Mouse (Mus musculus): ENCODE measurements at regions not wholly inside any gene's neighbourhood (a gene's known extent, or its start where the extent isn't known, plus 50 kb on each side); places are given as distances from the start of the nearest gene placed in this dataset.

- no peaks in the 10 kb centered on the region; the same call in 1 of the 2 replicates for H3K4me1 ChIP-seq (ENCODE audit: control insufficient read depth, insufficient read depth, low read length)
- ATAC-seq (replicated peaks; ENCODE audit: insufficient number of reproducible peaks, low FRiP score, low TSS enrichment), result no peak
- no peaks in the 10 kb centered on the region for H3K27me3 ChIP-seq (ENCODE audit: control insufficient read depth, insufficient read depth, low read length)
- H3K4me3 ChIP-seq (ENCODE audit: low read depth, low read length), result no peak overlapping the region
- 87% methylated on average over 3 of the region's 3 CpGs for WGBS (ENCODE audit: insufficient replicate concordance)
- H3K9ac ChIP-seq (ENCODE audit: low read depth, low read length), result no peak overlapping the region
- H3K9me3 ChIP-seq (replicated peaks; ENCODE audit: control insufficient read depth, low read length), result no peaks in the 10 kb centered on the region
- no peaks in the 10 kb centered on the region for H3K36me3 ChIP-seq (ENCODE audit: control insufficient read depth, insufficient read depth, low read length)
- H3K4me2 ChIP-seq, result no peak overlapping the region
- no peak overlapping the region for H3K27ac ChIP-seq (ENCODE audit: low read depth, low read length)
Measured at GRCm38 (mm10) chr10:17613281-17613680, 109.7 kb upstream of the Cited2 start.

DNA sequence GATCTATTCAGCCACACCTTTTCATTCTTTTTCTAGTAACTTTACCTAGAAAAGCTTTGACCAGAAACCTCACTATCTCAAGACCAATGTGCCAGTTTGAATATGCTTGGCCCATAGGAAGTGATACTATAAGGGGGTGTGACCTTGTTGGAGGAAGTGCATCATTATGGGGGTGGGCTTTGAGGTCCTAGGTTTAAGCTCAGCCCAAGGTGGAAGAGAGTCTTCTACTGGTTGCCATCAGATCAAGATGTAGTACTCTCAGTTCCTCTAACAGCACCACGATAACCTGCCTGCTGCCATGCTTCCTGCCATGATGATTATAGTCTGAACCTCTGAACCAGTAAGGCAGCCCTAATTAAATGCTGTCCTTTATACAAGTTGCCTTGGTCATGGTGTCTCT is 105.0 kb upstream of the Cited2 start:
- 86% methylated on average over 1 of the region's 1 CpGs for WGBS (ENCODE audit: insufficient replicate concordance)
- Histone ChIP-seq H3K4me2 (no peak overlapping the region), H3K4me3 (ENCODE audit: low read depth, low read length) (no peak overlapping the region), H3K27me3 (ENCODE audit: control insufficient read depth, insufficient read depth, low read length) (no peaks in the 10 kb centered on the region), H3K4me1 (ENCODE audit: control insufficient read depth, insufficient read depth, low read length) (no peaks in the 10 kb centered on the region), H3K27ac (ENCODE audit: low read depth, low read length) (no peak overlapping the region), H3K9ac (ENCODE audit: low read depth, low read length) (no peak overlapping the region), H3K9me3 (replicated peaks; ENCODE audit: control insufficient read depth, low read length) (no peaks in the 10 kb centered on the region), H3K36me3 (ENCODE audit: control insufficient read depth, insufficient read depth, low read length) (no peaks in the 10 kb centered on the region)
- ATAC-seq (replicated peaks; ENCODE audit: insufficient number of reproducible peaks, low FRiP score, low TSS enrichment), result no peak

- H3K9me3 ChIP-seq (replicated peaks; ENCODE audit: control insufficient read depth, low read length), result no peaks in the 10 kb centered on the region
- no peaks in the 10 kb centered on the region for H3K27me3 ChIP-seq (ENCODE audit: control insufficient read depth, insufficient read depth, low read length)
- H3K36me3 ChIP-seq (ENCODE audit: control insufficient read depth, insufficient read depth, low read length), result no peaks in the 10 kb centered on the region
- no peak overlapping the region for H3K4me3 ChIP-seq (ENCODE audit: low read depth, low read length)
- H3K9ac ChIP-seq (ENCODE audit: low read depth, low read length), result no peak overlapping the region
- no peak for ATAC-seq (replicated peaks; ENCODE audit: insufficient number of reproducible peaks, low FRiP score, low TSS enrichment)
- no peak overlapping the region for H3K27ac ChIP-seq (ENCODE audit: low read depth, low read length)
- no peaks in the 10 kb centered on the region for H3K4me1 ChIP-seq (ENCODE audit: control insufficient read depth, insufficient read depth, low read length)
- 66% methylated on average over 3 of the region's 3 CpGs for WGBS (ENCODE audit: insufficient replicate concordance)
- H3K4me2 ChIP-seq, result no peak overlapping the region
Measured at GRCm38 (mm10) chr10:17619617-17620016, 103.4 kb upstream of the Cited2 start.

DNA sequence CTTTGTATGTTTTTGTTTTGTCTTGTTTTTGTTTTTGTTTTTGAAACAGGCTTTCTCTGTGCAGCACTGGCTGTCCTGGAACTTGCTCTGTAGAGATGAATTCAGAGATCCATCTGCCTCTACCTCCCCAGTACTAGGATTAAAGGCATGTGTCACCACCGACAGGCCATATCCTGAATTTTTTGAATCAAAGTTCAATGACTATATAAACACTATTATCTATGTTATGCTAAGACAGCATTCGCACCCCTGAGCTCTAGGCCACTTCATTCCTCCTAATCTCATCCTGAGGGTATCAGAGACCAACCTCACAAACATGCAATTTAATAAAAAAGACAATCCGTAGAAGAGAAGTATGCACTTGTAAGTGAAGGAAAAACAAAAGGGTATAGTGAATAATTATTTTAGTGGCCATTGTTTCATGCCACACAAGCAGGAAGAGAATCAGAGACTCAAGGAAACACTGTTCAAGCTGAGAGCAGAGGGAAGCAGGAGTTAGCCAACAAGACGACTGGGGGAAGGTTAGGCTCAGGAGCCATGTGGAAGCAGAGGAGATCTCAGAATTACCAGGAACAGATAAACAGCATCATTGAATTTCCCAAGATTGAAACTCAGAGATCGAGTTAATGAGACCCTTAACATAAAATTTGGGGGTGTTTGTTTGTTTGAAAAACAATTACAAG is 101.2 kb upstream of the Cited2 start:
- no peaks in the 10 kb centered on the region for H3K36me3 ChIP-seq (ENCODE audit: control insufficient read depth, insufficient read depth, low read length)
- H3K4me1 ChIP-seq (ENCODE audit: control insufficient read depth, insufficient read depth, low read length), result no peaks in the 10 kb centered on the region
- no peaks in the 10 kb centered on the region for H3K9me3 ChIP-seq (replicated peaks; ENCODE audit: control insufficient read depth, low read length)
- 45% methylated on average over 5 of the region's 5 CpGs for WGBS (ENCODE audit: insufficient replicate concordance)
- no peak for ATAC-seq (replicated peaks; ENCODE audit: insufficient number of reproducible peaks, low FRiP score, low TSS enrichment)
- no peaks in the 10 kb centered on the region for H3K27me3 ChIP-seq (ENCODE audit: control insufficient read depth, insufficient read depth, low read length)
- no peak overlapping the region for H3K9ac ChIP-seq (ENCODE audit: low read depth, low read length)
- H3K27ac ChIP-seq (ENCODE audit: low read depth, low read length), result no peak overlapping the region
- H3K4me2 ChIP-seq, result no peak overlapping the region
- no peak overlapping the region for H3K4me3 ChIP-seq (ENCODE audit: low read depth, low read length)

DNA sequence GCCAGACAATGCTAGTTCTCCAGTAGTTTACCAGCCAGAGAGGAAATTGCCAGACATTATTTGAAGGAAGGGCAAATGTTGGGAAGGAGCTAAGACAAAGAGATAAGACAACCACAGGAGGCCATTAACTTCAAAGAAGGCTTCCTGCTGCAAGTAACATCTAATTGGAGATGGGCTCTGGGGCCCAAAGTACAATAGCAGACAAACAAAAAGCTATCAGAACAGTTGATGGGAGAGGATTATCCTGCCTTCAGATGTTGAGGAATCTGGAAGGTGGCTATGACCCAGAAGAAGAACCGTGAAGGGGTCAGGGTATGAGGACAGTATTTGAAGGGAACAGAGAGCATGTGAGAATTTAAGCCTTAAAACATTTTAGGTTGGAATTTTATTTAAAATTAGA is 100.2 kb upstream of the Cited2 start:
- Histone ChIP-seq H3K27me3 (ENCODE audit: control insufficient read depth, insufficient read depth, low read length) (no peaks in the 10 kb centered on the region), H3K4me2 (no peak overlapping the region), H3K4me1 (ENCODE audit: control insufficient read depth, insufficient read depth, low read length) (no peaks in the 10 kb centered on the region), H3K27ac (ENCODE audit: low read depth, low read length) (no peak overlapping the region), H3K9me3 (replicated peaks; ENCODE audit: control insufficient read depth, low read length) (no peaks in the 10 kb centered on the region), H3K36me3 (ENCODE audit: control insufficient read depth, insufficient read depth, low read length) (no peaks in the 10 kb centered on the region), H3K4me3 (ENCODE audit: low read depth, low read length) (no peak overlapping the region), H3K9ac (ENCODE audit: low read depth, low read length) (no peak overlapping the region)
- no peak for ATAC-seq (replicated peaks; ENCODE audit: insufficient number of reproducible peaks, low FRiP score, low TSS enrichment)
- WGBS (ENCODE audit: insufficient replicate concordance), result 33% methylated on average over 1 of the region's 1 CpGs

DNA sequence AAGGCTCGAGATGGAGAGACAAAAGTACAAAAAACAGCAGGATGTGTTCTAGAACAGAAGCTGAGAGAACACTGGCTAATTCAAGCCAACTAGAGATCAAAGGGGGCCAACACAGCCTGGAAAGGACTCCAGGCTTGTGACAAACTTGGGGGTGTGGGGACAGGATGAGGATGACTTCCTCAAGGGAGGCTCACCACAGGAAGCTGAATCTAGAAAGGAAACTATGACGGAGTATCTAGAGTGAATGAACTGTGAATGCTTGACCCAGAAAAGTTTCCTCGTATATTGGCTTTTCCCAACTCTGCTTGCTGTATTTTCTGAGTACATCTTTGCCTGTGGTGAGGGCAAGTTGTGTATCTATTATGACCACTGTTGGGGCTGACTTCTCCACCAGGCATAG is 93.3 kb upstream of the Cited2 start:
- no peak for ATAC-seq (replicated peaks; ENCODE audit: insufficient number of reproducible peaks, low FRiP score, low TSS enrichment)
- Histone ChIP-seq H3K4me3 (ENCODE audit: low read depth, low read length) (no peak overlapping the region), H3K4me2 (no peak overlapping the region), H3K27ac (ENCODE audit: low read depth, low read length) (no peak overlapping the region), H3K9ac (ENCODE audit: low read depth, low read length) (no peak overlapping the region), H3K27me3 (ENCODE audit: control insufficient read depth, insufficient read depth, low read length) (no peaks in the 10 kb centered on the region), H3K4me1 (ENCODE audit: control insufficient read depth, insufficient read depth, low read length) (no peaks in the 10 kb centered on the region; the same call in 1 of the 2 replicates), H3K9me3 (replicated peaks; ENCODE audit: control insufficient read depth, low read length) (no peaks in the 10 kb centered on the region), H3K36me3 (ENCODE audit: control insufficient read depth, insufficient read depth, low read length) (no peaks in the 10 kb centered on the region)
- 65% methylated on average over 3 of the region's 3 CpGs for WGBS (ENCODE audit: insufficient replicate concordance)

GRCm38 (mm10) chr10:17630861-17631581 is 92.0 kb upstream of the Cited2 start:
- H3K27ac ChIP-seq (ENCODE audit: low read depth, low read length), result no peak overlapping the region
- H3K4me1 ChIP-seq (ENCODE audit: control insufficient read depth, insufficient read depth, low read length), result no peaks in the 10 kb centered on the region; the same call in 1 of the 2 replicates
- H3K27me3 ChIP-seq (ENCODE audit: control insufficient read depth, insufficient read depth, low read length), result no peaks in the 10 kb centered on the region
- no peaks in the 10 kb centered on the region for H3K9me3 ChIP-seq (replicated peaks; ENCODE audit: control insufficient read depth, low read length)
- H3K4me2 ChIP-seq, result no peak overlapping the region
- H3K4me3 ChIP-seq (ENCODE audit: low read depth, low read length), result no peak overlapping the region
- no peak overlapping the region for H3K9ac ChIP-seq (ENCODE audit: low read depth, low read length)
- WGBS (ENCODE audit: insufficient replicate concordance), result 88% methylated on average over 4 of the region's 4 CpGs
- ATAC-seq (replicated peaks; ENCODE audit: insufficient number of reproducible peaks, low FRiP score, low TSS enrichment), result no peak
- no peaks in the 10 kb centered on the region for H3K36me3 ChIP-seq (ENCODE audit: control insufficient read depth, insufficient read depth, low read length)

- no peaks in the 10 kb centered on the region for H3K27me3 ChIP-seq (ENCODE audit: control insufficient read depth, insufficient read depth, low read length)
- no peaks in the 10 kb centered on the region for H3K36me3 ChIP-seq (ENCODE audit: control insufficient read depth, insufficient read depth, low read length)
- no peak overlapping the region for H3K4me3 ChIP-seq (ENCODE audit: low read depth, low read length)
- no peak overlapping the region for H3K9ac ChIP-seq (ENCODE audit: low read depth, low read length)
- no peak overlapping the region for H3K27ac ChIP-seq (ENCODE audit: low read depth, low read length)
- no peak for ATAC-seq (replicated peaks; ENCODE audit: insufficient number of reproducible peaks, low FRiP score, low TSS enrichment)
- WGBS (ENCODE audit: insufficient replicate concordance), result 33% methylated on average over 5 of the region's 5 CpGs
- H3K4me2 ChIP-seq, result no peak overlapping the region
- no peaks in the 10 kb centered on the region; the same call in 1 of the 2 replicates for H3K4me1 ChIP-seq (ENCODE audit: control insufficient read depth, insufficient read depth, low read length)
- H3K9me3 ChIP-seq (replicated peaks; ENCODE audit: control insufficient read depth, low read length), result no peaks in the 10 kb centered on the region
Measured at GRCm38 (mm10) chr10:17631817-17632216, 91.2 kb upstream of the Cited2 start.
